ENCODE assay signal across 21 mouse cellular contexts in genomic region chr10:80254331-80255297, GRCm38 (mm10). TPM values are rescaled to one million over a fixed set of nuclear protein-coding genes. Genes with fewer than 3 reads are reported as not detected.
A peak's percentile ranks its signal among the peaks of the same experiment; 100 is the strongest.
DNase-seq lines count a peak whose midpoint lies in the region; ATAC-seq and TF ChIP-seq lines count a peak whose summit lies in the region.
"Had no signal": no experiment of that assay in that cellular context is flagged by ENCODE, and none has a peak within 500 bp of the region (broad histone marks: within the 10 kb centered on the region; RNA-seq: fewer than 3 reads in every experiment).

No protein-coding gene starts in this region.

- TF ChIP-seq POLR2A in cerebellum, adult 2 months (IDR thresholded peaks at IDR 0.05; ENCODE audit: borderline replicate concordance, insufficient read depth, low read length), result no peak

- H3K9me3 ChIP-seq in megakaryocyte, embryonic 14.5 days, result no peaks in the 10 kb centered on the region
- H3K9me3 ChIP-seq in ES-E14 (ENCODE audit: control insufficient read depth, insufficient read depth, low read depth, low read length), result no peaks in the 10 kb centered on the region
- no peaks in the 10 kb centered on the region for H3K9me3 ChIP-seq in embryonic facial prominence, embryonic 10.5 days
- H3K9me3 ChIP-seq: embryonic facial prominence, embryonic 15.5 days; forebrain, embryonic 10.5 days; heart, embryonic 10.5 days; hindbrain, embryonic 13.5 days had no signal

- H3K27me3 ChIP-seq in cerebellum, adult 2 months (ENCODE audit: control insufficient read depth, insufficient read depth, low read length), result no peaks in the 10 kb centered on the region
- H3K27me3 ChIP-seq in megakaryocyte, embryonic 14.5 days (replicated peaks), result no peaks in the 10 kb centered on the region
- peaks cover 6% of the 10 kb centered on the region; the same call in 1 of the 2 replicates for H3K27me3 ChIP-seq in embryonic facial prominence, embryonic 10.5 days (replicated peaks; ENCODE audit: low read depth, poor library complexity, severe bottlenecking)
- H3K27me3 ChIP-seq: CH12.LX; embryonic facial prominence, embryonic 15.5 days; hindbrain, embryonic 13.5 days had no signal

- no peak for ATAC-seq in megakaryocyte, adult 5-6 weeks (ENCODE audit: poor library complexity, severe bottlenecking)
- ATAC-seq: forebrain, embryonic 14.5 days; hindbrain, postnatal 0 days had no signal

- no peak for TF ChIP-seq CTCF in cerebellum, adult 2 months (IDR thresholded peaks at IDR 0.05; ENCODE audit: borderline replicate concordance, insufficient read depth, low read depth, low read length)

- in situ Hi-C loops in ES-E14 (cut with MboI; ENCODE audit: low sequenced_read_pairs in 2 of 2, unreplicated experiment in 2 of 2), result no loop called here

- 0 out of 2 replicates have a peak overlapping the region, but pooled peaks have one; percentile 4 for H3K27ac ChIP-seq in cerebellum, adult 2 months (ENCODE audit: insufficient read depth, low read length)
- H3K27ac ChIP-seq in ES-E14 (ENCODE audit: insufficient read depth, low read depth, low read length, poor library complexity, severe bottlenecking), result 0 out of 2 replicates have a peak overlapping the region, but pooled peaks have one; percentile 15
- no peak overlapping the region for H3K27ac ChIP-seq in embryonic facial prominence, embryonic 10.5 days (replicated peaks)
- H3K27ac ChIP-seq: embryonic facial prominence, embryonic 15.5 days; forebrain, embryonic 10.5 days; heart, embryonic 10.5 days; hindbrain, embryonic 13.5 days; hindbrain, postnatal 0 days had no signal

- H3K9ac ChIP-seq in ES-E14 (ENCODE audit: insufficient read depth, low read depth, low read length, poor library complexity, severe bottlenecking), result no peak overlapping the region
- H3K9ac ChIP-seq: embryonic facial prominence, embryonic 15.5 days; hindbrain, embryonic 13.5 days had no signal

- peaks cover 88% of the 10 kb centered on the region for H3K36me3 ChIP-seq in megakaryocyte, embryonic 14.5 days (replicated peaks; ENCODE audit: low read length)
- H3K36me3 ChIP-seq in ES-E14 (ENCODE audit: control insufficient read depth, insufficient read depth, low read length, poor library complexity, severe bottlenecking), result peaks cover 53% of the 10 kb centered on the region
- peaks cover 69% of the 10 kb centered on the region for H3K36me3 ChIP-seq in embryonic facial prominence, embryonic 10.5 days (replicated peaks)

- no peak overlapping the region for H3K4me3 ChIP-seq in cerebellum, adult 2 months (replicated peaks; ENCODE audit: insufficient read depth, low read depth, low read length)
- peak overlapping the region; percentile 38 for H3K4me3 ChIP-seq in megakaryocyte, embryonic 14.5 days (replicated peaks)
- no peak overlapping the region for H3K4me3 ChIP-seq in ES-E14 (ENCODE audit: insufficient read depth in 1 of 2, low read depth in 1 of 2, low read length in 2 of 2, poor library complexity in 1 of 2, severe bottlenecking in 1 of 2)
- H3K4me3 ChIP-seq in embryonic facial prominence, embryonic 10.5 days, result peak overlapping the region; percentile 3; the same call in 1 of the 2 replicates
- H3K4me3 ChIP-seq: embryonic facial prominence, embryonic 15.5 days; erythroblast, embryonic 14.5 days; forebrain, embryonic 10.5 days; heart, embryonic 10.5 days; hindbrain, embryonic 13.5 days had no signal

- WGBS in cerebellum, adult 2 months, result 87% methylated on average over 26 of the region's 26 CpGs
- 95% methylated on average over 26 of the region's 26 CpGs for WGBS in embryonic facial prominence, embryonic 10.5 days

- DNase-seq in cerebellum, adult 2 months, result no peak
- DNase-seq in cerebellum, postnatal 14 days, result no peak
- no peak for DNase-seq in ES-E14 (ENCODE audit: low read depth, low spot score)
- DNase-seq in embryonic facial prominence, embryonic 10.5 days (ENCODE audit: low spot score), result no peak
- no peak for DNase-seq in gastrocnemius, postnatal 36 days
- DNase-seq: adrenal gland, postnatal 25 days; cerebellum, adult 9-11 months; gastrocnemius, adult 2 months; gastrocnemius, postnatal 25 days; heart, adult 18-20 months; heart, postnatal 14 days had no signal

- peaks cover 26% of the 10 kb centered on the region for H3K4me1 ChIP-seq in cerebellum, adult 2 months (ENCODE audit: control insufficient read depth, insufficient read depth, low read length)
- H3K4me1 ChIP-seq in megakaryocyte, embryonic 14.5 days, result peaks cover 73% of the 10 kb centered on the region
- H3K4me1 ChIP-seq in ES-E14 (ENCODE audit: control insufficient read depth in 2 of 2, insufficient read depth in 2 of 2, low read length in 2 of 2, poor library complexity in 1 of 2), result peaks cover 0 to 11% of the 10 kb centered on the region in 2 experiments; a peak in 2 of 4 replicates
- H3K4me1 ChIP-seq in embryonic facial prominence, embryonic 10.5 days, result peaks cover 28% of the 10 kb centered on the region

- intact Hi-C loops in gastrocnemius, postnatal 36 days (cut with DNase I), result no loop called here

TF ChIP-seq in ES-E14, 5 proteins besides CTCF, POLR2A, EP300 and RAD21:
- TF ChIP-seq HCFC1 (IDR thresholded peaks at IDR 0.05; ENCODE audit: borderline replicate concordance, insufficient read depth, low read length) (no peak), ZC3H11A (IDR thresholded peaks at IDR 0.05; ENCODE audit: borderline replicate concordance, low read depth, low read length) (no peak), MAFK (IDR thresholded peaks at IDR 0.05; ENCODE audit: insufficient read depth, low read depth, low read length) (no peak), ZNF384 (IDR thresholded peaks at IDR 0.05; ENCODE audit: low read depth, low read length) (no peak), CHD2 (IDR thresholded peaks at IDR 0.05; ENCODE audit: low read depth, low read length) (no peak)

RNA-seq across cellular contexts. Expression of gene Ndufs7, which starts 5.7 kb away (rescaled TPM):
- 668 and 680 TPM in 2 replicates for polyA plus RNA-seq in cerebellum, adult 2 months (2012; rRNA removed)
- polyA plus RNA-seq in megakaryocyte, embryonic 14.5 days (2012; ENCODE audit: insufficient read depth, low replicate concordance), result 226 and 551 TPM in 2 replicates
- total RNA-seq in megakaryocyte, adult 5-6 weeks (2015), result 113 and 114 TPM in 2 replicates
- 84.8 and 86.1 TPM in 2 replicates for total RNA-seq in megakaryocyte, adult 5-6 weeks (2017)
- total RNA-seq in ES-E14 (2012; rRNA removed), result 205 and 290 TPM in 2 replicates
- 303 and 309 TPM in 2 replicates for polyA plus RNA-seq in embryonic facial prominence, embryonic 10.5 days (2016; fragmentation: Nextera tagmentation; extraction: Ambion mirVana)
- 100 to 1,000 TPM; 516 to 553 TPM for total RNA-seq in gastrocnemius, postnatal 36 days (2021)

RNA-seq across cellular contexts. Expression of gene Gamt, which starts 6.2 kb away (rescaled TPM):
- 52.9 and 54.5 TPM in 2 replicates for polyA plus RNA-seq in cerebellum, adult 2 months (2012; rRNA removed)
- polyA plus RNA-seq in megakaryocyte, embryonic 14.5 days (2012; ENCODE audit: insufficient read depth, low replicate concordance), result 3.2 and 11.3 TPM in 2 replicates
- 6.3 and 6.7 TPM in 2 replicates for total RNA-seq in megakaryocyte, adult 5-6 weeks (2015)
- total RNA-seq in megakaryocyte, adult 5-6 weeks (2017), result 4.4 and 10.2 TPM in 2 replicates
- 2.9 and 3.0 TPM in 2 replicates for total RNA-seq in ES-E14 (2012; rRNA removed)
- 24.4 and 25.0 TPM in 2 replicates for polyA plus RNA-seq in embryonic facial prominence, embryonic 10.5 days (2016; fragmentation: Nextera tagmentation; extraction: Ambion mirVana)
- 10 to 100 TPM; 35.1 to 59.8 TPM for total RNA-seq in gastrocnemius, postnatal 36 days (2021)

RNA-seq across cellular contexts. Expression of gene Dazap1, which starts 6.7 kb away (rescaled TPM):
- 90.2 and 92.7 TPM in 2 replicates for polyA plus RNA-seq in cerebellum, adult 2 months (2012; rRNA removed)
- 384 and 552 TPM in 2 replicates for polyA plus RNA-seq in megakaryocyte, embryonic 14.5 days (2012; ENCODE audit: insufficient read depth, low replicate concordance)
- total RNA-seq in megakaryocyte, adult 5-6 weeks (2015), result 39.0 and 41.4 TPM in 2 replicates
- 187 and 200 TPM in 2 replicates for total RNA-seq in megakaryocyte, adult 5-6 weeks (2017)
- total RNA-seq in ES-E14 (2012; rRNA removed), result 121 and 154 TPM in 2 replicates
- polyA plus RNA-seq in embryonic facial prominence, embryonic 10.5 days (2016; fragmentation: Nextera tagmentation; extraction: Ambion mirVana), result 56.2 and 58.5 TPM in 2 replicates
- total RNA-seq in gastrocnemius, postnatal 36 days (2021), result 10 to 100 TPM; 30.0 to 40.4 TPM

RNA-seq across cellular contexts. Expression of gene Mum1, which starts 28.4 kb away (rescaled TPM):
- polyA plus RNA-seq in cerebellum, adult 2 months (2012; rRNA removed), result 41.1 and 42.5 TPM in 2 replicates
- 9.6 TPM in 2 replicates for polyA plus RNA-seq in megakaryocyte, embryonic 14.5 days (2012; ENCODE audit: insufficient read depth, low replicate concordance)
- 34.0 and 46.2 TPM in 2 replicates for total RNA-seq in megakaryocyte, adult 5-6 weeks (2015)
- total RNA-seq in megakaryocyte, adult 5-6 weeks (2017), result 40.3 and 45.5 TPM in 2 replicates
- 80.8 and 115 TPM in 2 replicates for total RNA-seq in ES-E14 (2012; rRNA removed)
- 95.9 and 98.1 TPM in 2 replicates for polyA plus RNA-seq in embryonic facial prominence, embryonic 10.5 days (2016; fragmentation: Nextera tagmentation; extraction: Ambion mirVana)
- total RNA-seq in gastrocnemius, postnatal 36 days (2021), result 10 to 100 TPM; 12.3 to 14.3 TPM

RNA-seq across cellular contexts. Expression of gene Rps15, which starts 37.6 kb away (rescaled TPM):
- 1,303 and 1,454 TPM in 2 replicates for polyA plus RNA-seq in cerebellum, adult 2 months (2012; rRNA removed)
- polyA plus RNA-seq in megakaryocyte, embryonic 14.5 days (2012; ENCODE audit: insufficient read depth, low replicate concordance), result 7,349 and 10,126 TPM in 2 replicates
- 1,580 and 1,599 TPM in 2 replicates for total RNA-seq in megakaryocyte, adult 5-6 weeks (2015)
- 1,732 and 1,915 TPM in 2 replicates for total RNA-seq in megakaryocyte, adult 5-6 weeks (2017)
- total RNA-seq in ES-E14 (2012; rRNA removed), result 2,505 and 2,820 TPM in 2 replicates
- 1,079 and 1,119 TPM in 2 replicates for polyA plus RNA-seq in embryonic facial prominence, embryonic 10.5 days (2016; fragmentation: Nextera tagmentation; extraction: Ambion mirVana)
- total RNA-seq in gastrocnemius, postnatal 36 days (2021), result 100 to 1,000 TPM; 529 to 644 TPM

Comparison
In these comparisons a context has a peak if more than half of its experiments do, and no peak if none do; other contexts are left out.
1. H3K4me3 ChIP-seq: peak in megakaryocyte, embryonic 14.5 days (single experiment) and embryonic facial prominence, embryonic 10.5 days (single experiment); none in cerebellum, adult 2 months (single experiment) and ES-E14 (0 of 2).